8 mouse cellular contexts compared by ENCODE assay signal in the genomic region with DNA sequence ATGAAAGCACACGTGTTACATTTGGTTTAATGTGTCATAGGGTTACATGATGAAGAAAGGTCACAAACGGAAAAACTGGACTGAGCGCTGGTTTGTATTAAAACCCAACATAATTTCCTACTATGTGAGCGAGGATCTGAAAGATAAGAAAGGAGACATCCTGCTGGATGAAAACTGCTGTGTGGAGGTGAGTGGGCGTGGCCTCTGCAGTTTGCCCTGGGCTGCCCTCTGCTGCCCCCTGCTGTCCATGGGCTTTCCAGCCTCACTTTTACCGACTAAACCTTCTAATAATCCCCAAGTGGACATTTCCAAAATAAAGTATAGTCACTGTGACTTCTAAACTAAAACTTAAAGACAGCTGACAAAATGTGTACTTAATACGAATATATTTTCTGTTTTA. TPM values are rescaled to one million over a fixed set of nuclear protein-coding genes. Genes with fewer than 3 reads are reported as not detected.
DNase-seq lines count a peak whose midpoint lies in the region; ATAC-seq and TF ChIP-seq lines count a peak whose summit lies in the region.
"Had no signal": no experiment of that assay in that cellular context is flagged by ENCODE, and none has a peak within 500 bp of the region (broad histone marks: within the 10 kb centered on the region; RNA-seq: fewer than 3 reads in every experiment).

No protein-coding gene starts in this region.

- H3K27ac ChIP-seq in ES-Bruce4 (ENCODE audit: insufficient read depth, low read length): no peak overlapping the region
- no peak overlapping the region for H3K27ac ChIP-seq in heart, postnatal 0 days (ENCODE audit: low read depth)
- H3K27ac ChIP-seq: macrophage had no signal

- H3K4me3 ChIP-seq in ES-Bruce4 (ENCODE audit: low read depth, low read length): no peak overlapping the region
- H3K4me3 ChIP-seq in heart, postnatal 0 days (ENCODE audit: low read depth, low read length): no peak overlapping the region

- H3K9ac ChIP-seq in ES-Bruce4 (ENCODE audit: low read depth, poor library complexity, severe bottlenecking): no peak overlapping the region
- H3K9ac ChIP-seq in heart, postnatal 0 days (replicated peaks; ENCODE audit: low read depth, low read length): no peak overlapping the region

- no peaks in the 10 kb centered on the region for H3K4me1 ChIP-seq in ES-Bruce4 (ENCODE audit: control insufficient read depth, insufficient read depth, low read length)
- H3K4me1 ChIP-seq in heart, postnatal 0 days (ENCODE audit: control insufficient read depth, insufficient read depth): peaks cover 6% of the 10 kb centered on the region

- TF ChIP-seq CTCF in ES-Bruce4 (IDR thresholded peaks at IDR 0.05; ENCODE audit: low read depth, low read length): peak; percentile 93
- TF ChIP-seq CTCF in heart, postnatal 0 days (IDR thresholded peaks at IDR 0.05; ENCODE audit: low read depth): peak; percentile 96

- no peak overlapping the region for H3K4me2 ChIP-seq in heart, postnatal 0 days (ENCODE audit: low read depth, low read length)

- no peak for TF ChIP-seq EP300 in ES-Bruce4 (IDR thresholded peaks at IDR 0.05; ENCODE audit: insufficient read depth, low read depth, low read length)
- TF ChIP-seq EP300 in heart, postnatal 0 days (IDR thresholded peaks at IDR 0.05; ENCODE audit: low read depth): no peak

- H3K9me3 ChIP-seq in ES-Bruce4 (replicated peaks; ENCODE audit: control insufficient read depth, insufficient read depth, low read length, poor library complexity, severe bottlenecking): no peaks in the 10 kb centered on the region
- H3K9me3 ChIP-seq in heart, postnatal 0 days (replicated peaks; ENCODE audit: control insufficient read depth, low read length): no peaks in the 10 kb centered on the region

- DNase-seq in adipocyte (ENCODE audit: low spot score): peak; percentile 80
- DNase-seq in embryo, embryonic 10 days (ENCODE audit: low spot score): peak; percentile 90
- DNase-seq in heart, postnatal 0 days (ENCODE audit: low spot score): peak; percentile 76
- peak; percentile 81 to 85 for DNase-seq in layer of hippocampus, postnatal 10 days (ENCODE audit: low spot score in 2 of 2)
- DNase-seq in lung, postnatal 36 days: peak; percentile 96
- DNase-seq in spleen, adult 12 weeks (ENCODE audit: low spot score): peak; percentile 78

- H3K27me3 ChIP-seq in ES-Bruce4 (ENCODE audit: control insufficient read depth, insufficient read depth, low read length, poor library complexity, severe bottlenecking): no peaks in the 10 kb centered on the region
- no peaks in the 10 kb centered on the region for H3K27me3 ChIP-seq in heart, postnatal 0 days (ENCODE audit: control insufficient read depth, insufficient read depth, low read length)

- no peak for ATAC-seq in heart, postnatal 0 days (ENCODE audit: insufficient read depth, low read depth)

- no peaks in the 10 kb centered on the region; the same call in 1 of the 2 replicates for H3K36me3 ChIP-seq in ES-Bruce4 (ENCODE audit: control insufficient read depth, insufficient read depth, low read length, poor library complexity, severe bottlenecking)
- H3K36me3 ChIP-seq in heart, postnatal 0 days (replicated peaks; ENCODE audit: control insufficient read depth, insufficient read depth, low read length): peaks cover 12% of the 10 kb centered on the region

- WGBS in heart, postnatal 0 days: 19% methylated on average over 7 of the region's 7 CpGs

- no peak for TF ChIP-seq POLR2A in ES-Bruce4 (IDR thresholded peaks at IDR 0.05; ENCODE audit: insufficient read depth, low read length)

RNA-seq across cellular contexts. Expression of a gene that starts 44.3 kb away (rescaled TPM):
- 40.1 and 41.7 TPM in 2 replicates for polyA plus RNA-seq in ES-Bruce4 (2011; ENCODE audit: insufficient read depth, insufficient read length, low read depth, missing spikeins)
- total RNA-seq in heart, postnatal 0 days (2014; rRNA removed; ENCODE audit: low replicate concordance): 16.5 and 16.9 TPM in 2 replicates
- polyA plus RNA-seq in heart, postnatal 0 days (2015; fragmentation: Nextera tagmentation; extraction: Ambion mirVana): 11.8 and 12.9 TPM in 2 replicates
- 10 to 100 TPM; 13.7 to 15.1 TPM for total RNA-seq in layer of hippocampus, postnatal 10 days (2021)
